Mouse (Mus musculus) hindbrain, embryonic 12.5 days (tissue): Measurements from ENCODE around the gene Cyp2c70. TPM values are rescaled to one million over a fixed set of nuclear protein-coding genes. Genes with fewer than 3 reads are reported as not detected.
"Not testable (repeated sequence)": the region's sequence is repeated elsewhere in the genome, so short reads cannot be mapped to it uniquely, and the experiment has no call there.

Experiments
- ATAC-seq: fragments of 200-750 bp; cut with Nextera tagmentation; 2 replicates; pipeline ENCODE4 v1.8.0; 2017; ENCODE audit warnings: moderate TSS enrichment; ENCODE audit not compliant: low FRiP score
- H3K27ac ChIP-seq: fragments of 300-500 bp; sonication (generic); 2 replicates; pipeline ENCODE4 v1.5.1; 2016; ENCODE audit warnings: mild to moderate bottlenecking
- H3K27me3 ChIP-seq: fragments of 300-500 bp; sonication (generic); 2 replicates; pipeline ENCODE4 v1.6.1; 2016; ENCODE audit warnings: mild to moderate bottlenecking
- H3K36me3 ChIP-seq: fragments of 300-500 bp; sonication (generic); 2 replicates; pipeline ENCODE4 v1.6.1; 2016; ENCODE audit warnings: mild to moderate bottlenecking
- H3K4me1 ChIP-seq: fragments of 300-500 bp; sonication (generic); 2 replicates; pipeline ENCODE4 v1.6.1; 2016
- H3K4me2 ChIP-seq: fragments of 300-500 bp; sonication (generic); replicated peaks from 2 replicates; pipeline ENCODE4 v1.6.1; 2016; ENCODE audit warnings: mild to moderate bottlenecking
- H3K4me3 ChIP-seq: fragments of 300-500 bp; sonication (generic); 2 replicates; pipeline ENCODE4 v1.5.1; 2016; ENCODE audit warnings: mild to moderate bottlenecking
- H3K9ac ChIP-seq: fragments of 300-500 bp; sonication (generic); 2 replicates; pipeline ENCODE4 v1.6.1; 2016; ENCODE audit warnings: mild to moderate bottlenecking, moderate library complexity
- H3K9me3 ChIP-seq: fragments of 300-500 bp; sonication (generic); replicated peaks from 2 replicates; pipeline ENCODE4 v1.6.1; 2016; ENCODE audit warnings: mild to moderate bottlenecking
- WGBS: fragments of 180-500 bp; shearing (Covaris S2); methylation state at CpG from one replicate; pipeline ENCODE4 v1.1.7; 2016; 5-methylcytosine and 5-hydroxymethylcytosine counted together
- polyA plus RNA-seq: library from polyadenylated mRNA; unstranded; fragments of >200 nt; fragmentation: Nextera tagmentation; extraction: Ambion mirVana; gene quantifications from 2 replicates; pipeline ENCODE4 v1.2.1, GENCODE M21; 2016

Cyp2c70 gene
- polyA plus RNA-seq, 1 experiment from 2014 or later: not detected

DNA sequence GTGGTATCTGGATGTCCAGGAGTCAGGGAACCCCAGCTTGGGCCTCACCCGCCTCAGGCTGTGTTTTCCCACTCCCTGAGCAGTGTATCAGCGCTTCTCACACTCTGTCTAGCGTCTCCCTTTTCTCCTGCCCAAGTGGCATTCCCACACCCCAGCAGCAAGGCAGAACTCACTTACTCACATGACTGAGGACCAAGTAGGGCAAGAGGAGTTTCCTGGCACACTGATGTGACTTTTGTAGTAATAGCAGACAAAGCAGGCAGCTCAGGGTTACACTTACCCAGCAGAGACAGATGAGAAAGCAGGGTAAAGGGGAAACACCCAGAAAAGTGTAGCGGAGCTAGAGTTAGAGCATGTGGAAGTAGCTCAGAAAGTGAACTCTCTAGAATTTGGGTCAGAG, 8.8 kb downstream of the Cyp2c70 start:
- Histone ChIP-seq H3K4me1 (no peaks in the 10 kb centered on the region), H3K27me3 (no peaks in the 10 kb centered on the region), H3K4me2 (no peak overlapping the region), H3K4me3 (no peak overlapping the region), H3K9me3 (no peaks in the 10 kb centered on the region), H3K36me3 (no peaks in the 10 kb centered on the region), H3K27ac (no peak overlapping the region), H3K9ac (no peak overlapping the region)
- WGBS: 75% methylated on average over 4 of the region's 4 CpGs
- ATAC-seq: no peak

DNA sequence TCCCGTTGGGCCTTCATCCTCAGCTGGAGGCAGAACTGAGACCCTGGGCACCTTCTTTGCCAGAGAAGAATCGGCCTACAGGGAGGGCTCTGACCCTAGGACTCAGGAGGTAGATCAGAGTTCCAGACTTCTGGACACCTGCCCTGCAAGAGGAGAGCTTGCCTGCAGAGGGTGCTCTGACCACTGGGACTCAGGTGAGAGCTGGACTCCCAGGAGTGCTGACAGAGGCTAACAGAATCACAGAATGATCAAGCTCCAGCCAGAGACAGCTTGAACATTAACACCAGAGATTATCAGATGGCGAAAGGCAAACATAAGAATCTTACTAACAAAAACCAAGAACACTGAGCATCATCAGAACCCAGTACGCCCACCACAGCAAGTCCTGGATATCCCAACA, 18.7 kb downstream of the Cyp2c70 start:
- H3K27ac ChIP-seq, ATAC-seq, H3K27me3 ChIP-seq, H3K4me2 ChIP-seq, H3K4me3 ChIP-seq, H3K36me3 ChIP-seq, H3K9me3 ChIP-seq, H3K9ac ChIP-seq, H3K4me1 ChIP-seq: not testable (repeated sequence)
- 91% methylated on average over 4 of the region's 4 CpGs for WGBS

DNA sequence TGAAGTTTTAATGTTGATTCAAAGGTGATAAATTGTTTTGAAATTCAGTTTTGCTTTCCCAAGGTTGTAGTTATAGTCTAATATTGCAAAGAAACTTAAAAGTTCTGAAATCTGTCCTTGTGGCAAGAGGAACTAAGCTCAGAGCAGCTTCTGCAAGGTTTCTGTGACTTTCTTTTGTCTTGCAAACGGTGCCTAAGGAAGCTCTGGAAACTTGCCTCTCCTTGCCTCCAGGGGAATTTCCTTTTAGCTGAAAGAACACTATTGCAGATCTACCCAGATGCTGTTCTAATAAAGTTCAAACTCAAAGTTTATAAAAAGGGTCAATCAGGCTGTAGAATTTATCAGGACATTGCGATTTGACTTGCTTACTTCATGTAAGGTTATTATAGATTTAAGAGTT, 60.1 kb downstream of the Cyp2c70 start:
- not testable (repeated sequence) for H3K27ac ChIP-seq, H3K4me2 ChIP-seq, H3K36me3 ChIP-seq, H3K4me3 ChIP-seq, H3K4me1 ChIP-seq, H3K27me3 ChIP-seq, H3K9me3 ChIP-seq, ATAC-seq, H3K9ac ChIP-seq
- 35% methylated on average over 2 of the region's 2 CpGs for WGBS

DNA sequence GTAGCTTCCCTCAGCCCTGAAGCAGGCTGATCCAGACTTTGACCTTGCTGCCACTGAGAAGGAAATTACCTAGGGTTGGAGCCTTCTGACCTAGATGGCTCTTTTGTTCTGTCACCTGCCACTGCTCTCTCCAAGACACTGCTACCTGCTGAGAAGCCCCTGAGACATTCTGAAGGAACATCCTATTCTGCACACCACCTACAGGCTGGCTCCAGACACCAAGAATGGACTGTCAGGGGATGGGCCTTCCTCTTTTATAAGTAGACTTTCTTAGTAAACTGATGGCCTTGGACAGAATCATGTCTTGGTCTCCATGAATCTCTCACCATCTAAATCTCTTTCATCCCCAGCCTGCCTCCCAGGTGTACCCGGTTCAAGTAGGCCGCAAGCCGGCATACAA, 62.0 kb downstream of the Cyp2c70 start:
- not testable (repeated sequence) for H3K27me3 ChIP-seq, H3K27ac ChIP-seq, ATAC-seq, H3K4me3 ChIP-seq, H3K9me3 ChIP-seq, H3K4me2 ChIP-seq, H3K36me3 ChIP-seq, H3K4me1 ChIP-seq, H3K9ac ChIP-seq
- 92% methylated on average over 3 of the region's 3 CpGs for WGBS

DNA sequence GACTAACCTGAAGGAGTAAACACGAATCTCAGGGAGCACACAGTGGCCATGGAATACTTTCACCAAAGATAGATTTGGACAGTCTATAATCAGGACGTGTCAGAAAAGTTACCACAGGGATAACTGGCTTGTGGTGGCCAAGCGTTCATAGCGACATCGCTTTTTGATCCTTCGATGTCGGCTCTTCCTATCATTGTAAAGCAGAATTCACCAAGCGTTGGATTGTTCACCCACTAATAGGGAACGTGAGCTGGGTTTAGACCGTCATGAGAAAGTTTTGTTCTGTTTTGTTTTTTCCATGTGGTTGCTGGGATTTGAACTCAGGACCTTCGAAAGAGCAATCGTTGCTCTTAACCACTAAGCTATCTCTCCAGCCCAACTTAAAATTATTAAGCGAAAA, 67.5 kb downstream of the Cyp2c70 start:
- not testable (repeated sequence) for H3K27me3 ChIP-seq, H3K4me2 ChIP-seq, H3K4me3 ChIP-seq, H3K27ac ChIP-seq, H3K9me3 ChIP-seq, H3K9ac ChIP-seq, H3K36me3 ChIP-seq, ATAC-seq, H3K4me1 ChIP-seq
- 83% methylated on average over 13 of the region's 13 CpGs for WGBS

Other genes starting within 250 kb of the Cyp2c70 start
- gene Cyp2c37, start 194.9 kb downstream of the Cyp2c70 start, polyA plus RNA-seq: not detected in 2 replicates
- gene Cyp2c54, start 113.5 kb downstream of the Cyp2c70 start, polyA plus RNA-seq: not detected in 2 replicates
- not detected in 2 replicates for gene Cyp2c50, start 97.6 kb downstream of the Cyp2c70 start, polyA plus RNA-seq
- gene Pdlim1, start 84.5 kb upstream of the Cyp2c70 start, polyA plus RNA-seq: 49.0 and 55.3 TPM in 2 replicates